Mouse (Mus musculus) kidney, adult 2 months (tissue): Measurements from ENCODE around the gene Tns3.

Experiments used
- CTCF ChIP-seq: fragments of 200-500 bp; conservative IDR thresholded peaks from 2 replicates; pipeline ENCODE4 v1.5.1; 2011; ENCODE audit warnings: low read depth, mild to moderate bottlenecking, control low read depth, low read length, moderate library complexity, mixed read lengths; ENCODE audit not compliant: insufficient read depth, insufficient read length
- POLR2A ChIP-seq: fragments of 200-500 bp; IDR thresholded peaks from one replicate; pipeline ENCODE4 v1.6.1; 2011; ENCODE audit warnings: low read depth, low read length, control low read depth

- TF ChIP-seq POLR2A (no peak), CTCF (no peak)
Measured at GRCm38 (mm10) chr11:8669138-8669537, 4.8 kb upstream of the Tns3 start.
